Mouse (Mus musculus): ENCODE measurements around the gene Egflam.

The Egflam gene

GRCm38 (mm10) chr15:7397818-7398608, at the start of gene Egflam:
Gene Egflam (minus strand): TSS chr15:7398395.
- DNase-seq (ENCODE audit: low spot score) = no peak

GRCm38 (mm10) chr15:7443396-7444315, 45.5 kb upstream of the Egflam start:
- no peak for DNase-seq (ENCODE audit: low spot score)

GRCm38 (mm10) chr15:7442148-7443100, 44.2 kb upstream of the Egflam start:
- DNase-seq (ENCODE audit: low spot score) = no peak

- DNase-seq (ENCODE audit: low spot score) = no peak
These were observed 26.1 kb upstream of the Egflam start for GRCm38 (mm10) chr15:7424282-7424681.

- DNase-seq (ENCODE audit: low spot score) = no peak
These were observed 6.3 kb upstream of the Egflam start for GRCm38 (mm10) chr15:7404521-7404920.

- no peak for DNase-seq (ENCODE audit: low spot score)
These were observed 680 bp upstream of the Egflam start for GRCm38 (mm10) chr15:7398609-7399540.

- no peak for DNase-seq (ENCODE audit: low spot score)
These were observed 763 bp downstream of the Egflam start for GRCm38 (mm10) chr15:7397446-7397817.

- DNase-seq (ENCODE audit: low spot score) = no peak
These were observed 14.8 kb downstream of the Egflam start for GRCm38 (mm10) chr15:7383349-7383748.

GRCm38 (mm10) chr15:7382457-7382856, 15.7 kb downstream of the Egflam start:
- no peak for DNase-seq (ENCODE audit: low spot score)

GRCm38 (mm10) chr15:7352635-7353051, 45.6 kb downstream of the Egflam start:
- no peak for DNase-seq (ENCODE audit: low spot score)

- no peak for DNase-seq (ENCODE audit: low spot score)
These were observed 57.4 kb downstream of the Egflam start for GRCm38 (mm10) chr15:7340703-7341309.

GRCm38 (mm10) chr15:7334517-7335298, 63.5 kb downstream of the Egflam start:
- DNase-seq (ENCODE audit: low spot score) = no peak

- no peak for DNase-seq (ENCODE audit: low spot score)
These were observed 65.3 kb downstream of the Egflam start for GRCm38 (mm10) chr15:7332875-7333274.

- DNase-seq (ENCODE audit: low spot score) = no peak
These were observed 75.4 kb downstream of the Egflam start for GRCm38 (mm10) chr15:7322599-7323311.

- DNase-seq (ENCODE audit: low spot score) = no peak
These were observed 77.3 kb downstream of the Egflam start for GRCm38 (mm10) chr15:7320901-7321300.

- DNase-seq (ENCODE audit: low spot score) = no peak
These were observed 82.7 kb downstream of the Egflam start for GRCm38 (mm10) chr15:7315539-7315938.

GRCm38 (mm10) chr15:7308711-7309110, 89.5 kb downstream of the Egflam start:
- no peak for DNase-seq (ENCODE audit: low spot score)

GRCm38 (mm10) chr15:7299892-7300291, 98.3 kb downstream of the Egflam start:
- no peak for DNase-seq (ENCODE audit: low spot score)

GRCm38 (mm10) chr15:7295199-7295598, 103.0 kb downstream of the Egflam start:
- no peak for DNase-seq (ENCODE audit: low spot score)
